Mouse (Mus musculus): ENCODE measurements around the gene Praf2. TPM values are rescaled to one million over a fixed set of nuclear protein-coding genes. Genes with fewer than 3 reads are reported as not detected.
A peak's percentile ranks its signal among the peaks of the same experiment; 100 is the strongest.

Gene Praf2
- polyA plus RNA-seq, 1 experiment from 2014 or later: 58.7 TPM

- H3K27me3 ChIP-seq: no peaks in the 10 kb centered on the region
- ChIA-PET CTCF (interaction anchor here (0.8 kb wide), 1 partner anchor 14 kb away, joined by 3 read pairs; the partner anchor contains the start of gene Ccdc120), POLR2A (no interaction called here)
- in situ Hi-C loops (cut with MboI; ENCODE audit: low pct_unique_long_range_greater_than_20kb): no loop called here
- ATAC-seq (no peak), DNase-seq (ENCODE audit: low read depth, low spot score) (no peak)
- TF ChIP-seq CTCF (IDR thresholded peaks at IDR 0.05): no peak
These were observed 36.5 kb downstream of the Praf2 start for GRCm38 (mm10) chrX:7764657-7765280.

GRCm38 (mm10) chrX:7765281-7765670 lies 37.0 kb downstream of the Praf2 start:
- ChIA-PET CTCF (no interaction called here), POLR2A (no interaction called here)
- TF ChIP-seq CTCF (IDR thresholded peaks at IDR 0.05): no peak
- DNase-seq (ENCODE audit: low read depth, low spot score) (no peak), ATAC-seq (no peak)
- no peaks in the 10 kb centered on the region for H3K27me3 ChIP-seq
- in situ Hi-C loops (cut with MboI; ENCODE audit: low pct_unique_long_range_greater_than_20kb): no loop called here

GRCm38 (mm10) chrX:7765764-7766163 lies 37.5 kb downstream of the Praf2 start:
- no peaks in the 10 kb centered on the region for H3K27me3 ChIP-seq
- in situ Hi-C loops (cut with MboI; ENCODE audit: low pct_unique_long_range_greater_than_20kb): no loop called here
- TF ChIP-seq CTCF (IDR thresholded peaks at IDR 0.05): no peak
- ChIA-PET POLR2A (no interaction called here), CTCF (no interaction called here)
- ATAC-seq: peak; percentile 61
- no peak for DNase-seq (ENCODE audit: low read depth, low spot score)

GRCm38 (mm10) chrX:7769302-7770017 lies 41.2 kb downstream of the Praf2 start:
- ATAC-seq (no peak), DNase-seq (ENCODE audit: low read depth, low spot score) (no peak)
- no peak for TF ChIP-seq CTCF (IDR thresholded peaks at IDR 0.05)
- H3K27me3 ChIP-seq: peaks cover 2% of the 10 kb centered on the region
- in situ Hi-C loops (cut with MboI; ENCODE audit: low pct_unique_long_range_greater_than_20kb): no loop called here
- POLR2A ChIA-PET: interaction anchor here (0.7 to 0.9 kb wide), 2 partner anchors 43 to 56 kb away, joined by 3 read pairs; no protein-coding TSS in a partner anchor
- CTCF ChIA-PET: interaction anchor here (1.2 kb wide), 1 partner anchor 9 kb away, joined by 3 read pairs; no protein-coding TSS in a partner anchor

- CTCF ChIA-PET: no interaction called here
- in situ Hi-C loops (cut with MboI; ENCODE audit: low pct_unique_long_range_greater_than_20kb): no loop called here
These were observed 44.5 kb downstream of the Praf2 start for GRCm38 (mm10) chrX:7772766-7773165.

GRCm38 (mm10) chrX:7775501-7776205 lies 47.4 kb downstream of the Praf2 start:
- CTCF ChIA-PET: interaction anchor here (1.1 to 1.7 kb wide), 2 partner anchors 8 to 21 kb away, joined by 3 to 5 read pairs; no protein-coding TSS in a partner anchor
- POLR2A ChIA-PET: interaction anchor here (0.8 kb wide), 1 partner anchor 12 kb away, joined by 3 read pairs; no protein-coding TSS in a partner anchor
- H3K27me3 ChIP-seq: peaks cover 3% of the 10 kb centered on the region
- no peak for DNase-seq (ENCODE audit: low read depth, low spot score)
- in situ Hi-C loops (cut with MboI; ENCODE audit: low pct_unique_long_range_greater_than_20kb): no loop called here
- no peak for ATAC-seq
- TF ChIP-seq CTCF (IDR thresholded peaks at IDR 0.05): no peak

More at GRCm38 (mm10) chrX:7772766-7773165, 44.5 kb downstream of the Praf2 start:
- H3K27me3 ChIP-seq: peaks cover 3% of the 10 kb centered on the region
- POLR2A ChIA-PET: no interaction called here
- TF ChIP-seq CTCF (IDR thresholded peaks at IDR 0.05): no peak
- ATAC-seq (no peak), DNase-seq (ENCODE audit: low read depth, low spot score) (no peak)

- DNase-seq (ENCODE audit: low read depth, low spot score) (no peak), ATAC-seq (no peak)
- H3K27me3 ChIP-seq: peaks cover 3% of the 10 kb centered on the region
- POLR2A ChIA-PET: no interaction called here
- in situ Hi-C loops (cut with MboI; ENCODE audit: low pct_unique_long_range_greater_than_20kb): no loop called here
- CTCF ChIA-PET: interaction anchor here (1.1 to 1.7 kb wide), 2 partner anchors 9 to 22 kb away, joined by 3 to 5 read pairs; no protein-coding TSS in a partner anchor
- no peak for TF ChIP-seq CTCF (IDR thresholded peaks at IDR 0.05)
These were observed 48.3 kb downstream of the Praf2 start for GRCm38 (mm10) chrX:7776329-7777082.

- DNase-seq (ENCODE audit: low read depth, low spot score) (no peak), ATAC-seq (no peak)
- in situ Hi-C loops (cut with MboI; ENCODE audit: low pct_unique_long_range_greater_than_20kb): no loop called here
- POLR2A ChIA-PET: interaction anchor here (0.7 to 0.9 kb wide), 2 partner anchors 14 to 29 kb away, joined by 4 to 5 read pairs; no protein-coding TSS in a partner anchor
- TF ChIP-seq CTCF (IDR thresholded peaks at IDR 0.05): no peak
- H3K27me3 ChIP-seq: peaks cover 3% of the 10 kb centered on the region
- CTCF ChIA-PET: interaction anchor here (0.6 to 3.7 kb wide), 3 partner anchors 9 to 24 kb away, joined by 3 to 12 read pairs (median 4); partner anchors contain the start of gene Gripap1
These were observed 50.4 kb downstream of the Praf2 start for GRCm38 (mm10) chrX:7778450-7779244.

- ChIA-PET POLR2A (no interaction called here), CTCF (interaction anchor here (0.6 to 3.7 kb wide), 2 partner anchors 10 to 11 kb away, joined by 3 to 12 read pairs; partner anchors contain the start of gene Gripap1)
- TF ChIP-seq CTCF (IDR thresholded peaks at IDR 0.05): no peak
- in situ Hi-C loops (cut with MboI; ENCODE audit: low pct_unique_long_range_greater_than_20kb): no loop called here
- no peak for DNase-seq (ENCODE audit: low read depth, low spot score)
- no peak for ATAC-seq
- peaks cover 6% of the 10 kb centered on the region for H3K27me3 ChIP-seq
These were observed 51.1 kb downstream of the Praf2 start for GRCm38 (mm10) chrX:7779294-7779693.

Other genes with a start within 250 kb of the Praf2 start
- gene Foxp3, start 154.8 kb upstream of the Praf2 start, polyA plus RNA-seq (2021): 0.17 TPM
- gene Ppp1r3f, start 154.2 kb upstream of the Praf2 start, polyA plus RNA-seq (2021): 11.2 TPM
- gene Ccdc22, start 122.9 kb upstream of the Praf2 start, polyA plus RNA-seq (2021): 38.4 TPM
- gene Cacna1f, start 121.4 kb upstream of the Praf2 start, polyA plus RNA-seq (2021): not detected
- gene Syp, start 90.0 kb upstream of the Praf2 start, polyA plus RNA-seq (2021): 1.1 TPM
- gene Prickle3, start 71.2 kb upstream of the Praf2 start, polyA plus RNA-seq (2021): 0.05 TPM
- gene Plp2, start 57.0 kb upstream of the Praf2 start, polyA plus RNA-seq (2021): 124 TPM
- 0.06 TPM for gene Magix, start 47.2 kb upstream of the Praf2 start, polyA plus RNA-seq (2021)
- gene Gpkow, start 31.3 kb upstream of the Praf2 start, polyA plus RNA-seq (2021): 36.4 TPM
- gene Wdr45, start 14.1 kb upstream of the Praf2 start, polyA plus RNA-seq (2021): 53.9 TPM
- not detected for gene Gm45208, start 6.2 kb upstream of the Praf2 start, polyA plus RNA-seq (2021)
- 19.6 TPM for gene Ccdc120, start 22.5 kb downstream of the Praf2 start, polyA plus RNA-seq (2021)
- 53.5 TPM for gene Tfe3, start 34.1 kb downstream of the Praf2 start, polyA plus RNA-seq (2021)
- 63.2 TPM for gene Gripap1, start 61.3 kb downstream of the Praf2 start, polyA plus RNA-seq (2021)
- gene Kcnd1, start 93.8 kb downstream of the Praf2 start, polyA plus RNA-seq (2021): 4.5 TPM
- gene Otud5, start 112.9 kb downstream of the Praf2 start, polyA plus RNA-seq (2021): 83.0 TPM
- 11.6 TPM for gene Pim2, start 149.8 kb downstream of the Praf2 start, polyA plus RNA-seq (2021)
- 52.7 TPM for gene Slc35a2, start 155.6 kb downstream of the Praf2 start, polyA plus RNA-seq (2021)
- gene Pqbp1, start 170.8 kb downstream of the Praf2 start, polyA plus RNA-seq (2021): 71.3 TPM
- gene Timm17b, start 170.9 kb downstream of the Praf2 start, polyA plus RNA-seq (2021): 57.1 TPM
- gene Gm10491, start 179.4 kb downstream of the Praf2 start, polyA plus RNA-seq (2021): not detected
- gene Gm10490, start 181.1 kb downstream of the Praf2 start, polyA plus RNA-seq (2021): not detected
- gene Pcsk1n, start 191.4 kb downstream of the Praf2 start, polyA plus RNA-seq (2021): not detected
- not detected for gene Eras, start 200.2 kb downstream of the Praf2 start, polyA plus RNA-seq (2021)
- 159 TPM for gene Hdac6, start 219.4 kb downstream of the Praf2 start, polyA plus RNA-seq (2021)
- not detected for gene Gata1, start 249.6 kb downstream of the Praf2 start, polyA plus RNA-seq (2021)